25 mouse cellular contexts compared by ENCODE assay signal in the genomic region with DNA sequence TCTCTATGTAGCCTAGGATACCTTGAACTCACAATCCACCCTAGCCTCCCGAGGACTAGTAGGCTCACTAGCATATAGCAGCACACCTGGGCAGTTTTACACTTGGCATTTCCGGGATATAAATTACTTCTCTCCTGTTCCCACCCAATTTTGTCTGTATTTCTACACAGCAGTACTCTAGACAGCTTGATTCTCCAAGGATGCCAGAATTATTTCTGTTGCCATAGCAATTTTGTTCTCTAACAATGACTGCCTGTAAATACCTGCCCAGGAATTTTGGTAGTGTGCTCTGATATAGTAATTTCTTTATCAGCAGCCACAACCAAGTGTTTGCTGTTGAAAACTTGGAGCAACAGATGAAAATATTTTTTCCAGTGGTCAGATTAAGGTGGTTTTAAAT.
"Had no signal": no experiment of that assay in that cellular context is flagged by ENCODE, and none has a peak within 500 bp of the region (broad histone marks: within the 10 kb centered on the region; RNA-seq: fewer than 3 reads in every experiment).

No protein-coding gene starts in this region.

- H3K27ac ChIP-seq: gastrocnemius, adult 2 months; heart, embryonic 10.5 days; hindbrain, embryonic 14.5 days; intestine, embryonic 15.5 days; layer of hippocampus, adult 2 months; left cerebral cortex, adult 2 months; limb, embryonic 10.5 days; limb, embryonic 12.5 days; liver, embryonic 13.5 days; liver, embryonic 15.5 days had no signal

- H3K9me3 ChIP-seq: heart, embryonic 10.5 days; heart, embryonic 12.5 days; intestine, embryonic 15.5 days; limb, embryonic 10.5 days; limb, embryonic 12.5 days; liver, embryonic 13.5 days; liver, embryonic 15.5 days had no signal

- H3K36me3 ChIP-seq: heart, embryonic 10.5 days; heart, embryonic 12.5 days; intestine, embryonic 15.5 days; limb, embryonic 10.5 days; limb, embryonic 12.5 days; liver, embryonic 13.5 days; liver, embryonic 15.5 days had no signal

- ATAC-seq: inflammation-experienced regulatory T-cells, adult 6 months; intestine, embryonic 15.5 days; intestine, postnatal 0 days had no signal

- DNase-seq: gastrocnemius, adult 2 months; gastrocnemius, postnatal 10 days; gastrocnemius, postnatal 25 days; heart, adult 18-20 months; heart, postnatal 10 days; heart, postnatal 4 days; kidney, adult 18-20 months; kidney, adult 8-10 months; kidney, postnatal 10 days; kidney, postnatal 25 days; kidney, postnatal 4 days; liver; liver, embryonic 13.5 days had no signal

- H3K27me3 ChIP-seq: heart, embryonic 12.5 days; intestine, embryonic 15.5 days; limb, embryonic 12.5 days; liver, embryonic 13.5 days; liver, embryonic 15.5 days had no signal

- H3K9ac ChIP-seq: heart, embryonic 12.5 days; hindbrain, embryonic 14.5 days; intestine, embryonic 15.5 days; limb, embryonic 12.5 days; liver, embryonic 13.5 days; liver, embryonic 15.5 days had no signal

- H3K4me3 ChIP-seq: gastrocnemius, adult 2 months; heart, embryonic 10.5 days; heart, embryonic 12.5 days; intestine, embryonic 15.5 days; layer of hippocampus, adult 2 months; left cerebral cortex, adult 2 months; limb, embryonic 10.5 days; limb, embryonic 12.5 days; liver, embryonic 13.5 days; liver, embryonic 15.5 days had no signal

- H3K4me2 ChIP-seq: heart, embryonic 12.5 days; hindbrain, embryonic 14.5 days; intestine, embryonic 15.5 days; limb, embryonic 12.5 days; liver, embryonic 11.5 days; liver, embryonic 13.5 days; liver, embryonic 15.5 days had no signal
